9 mouse cellular contexts compared by ENCODE assay signal in the genomic region with DNA sequence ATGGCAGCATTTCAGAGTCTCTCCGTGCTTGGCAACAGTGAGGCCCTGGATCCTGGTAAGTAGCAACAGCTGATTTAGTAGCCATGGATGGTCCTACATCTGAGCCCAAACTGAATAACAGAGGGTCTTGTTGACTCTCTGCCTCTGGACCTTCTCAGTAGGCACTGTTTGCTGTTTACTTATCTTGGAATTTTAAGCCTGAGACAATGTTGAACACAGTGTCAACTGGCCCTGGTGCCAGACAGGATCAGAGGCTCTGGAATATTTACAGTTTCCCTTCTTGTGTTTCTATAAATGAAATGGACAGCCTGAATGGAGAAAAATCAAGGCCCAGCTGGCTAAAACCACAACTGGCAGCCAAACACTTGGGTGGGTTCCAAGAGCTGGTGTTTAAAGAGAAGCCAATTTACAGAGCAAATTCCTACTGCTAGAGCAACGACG. TPM values are rescaled to one million over a fixed set of nuclear protein-coding genes. Genes with fewer than 3 reads are reported as not detected.
DNase-seq lines count a peak whose midpoint lies in the region; ATAC-seq lines count a peak whose summit lies in the region.
"Had no signal": no experiment of that assay in that cellular context is flagged by ENCODE, and none has a peak within 500 bp of the region (broad histone marks: within the 10 kb centered on the region; RNA-seq: fewer than 3 reads in every experiment).

No protein-coding gene starts in this region.

- H3K27me3 ChIP-seq in heart, embryonic 13.5 days (replicated peaks): peaks cover 17% of the 10 kb centered on the region
- H3K27me3 ChIP-seq in heart, embryonic 11.5 days (ENCODE audit: control insufficient read depth, insufficient read depth, low read length): peaks cover 15% of the 10 kb centered on the region
- peaks cover 14% of the 10 kb centered on the region for H3K27me3 ChIP-seq in intestine, embryonic 15.5 days (replicated peaks)

- no peak overlapping the region for H3K4me3 ChIP-seq in heart, embryonic 13.5 days
- no peak overlapping the region for H3K4me3 ChIP-seq in heart, embryonic 11.5 days (ENCODE audit: low read depth, low read length)
- no peak overlapping the region for H3K4me3 ChIP-seq in intestine, embryonic 15.5 days (replicated peaks)

- H3K9me3 ChIP-seq in heart, embryonic 13.5 days: no peaks in the 10 kb centered on the region
- no peaks in the 10 kb centered on the region for H3K9me3 ChIP-seq in heart, embryonic 11.5 days (replicated peaks; ENCODE audit: control insufficient read depth, low read length)
- H3K9me3 ChIP-seq in intestine, embryonic 15.5 days: no peaks in the 10 kb centered on the region

- ATAC-seq in heart, embryonic 13.5 days (ENCODE audit: extremely low read depth, insufficient number of reproducible peaks, low FRiP score, low TSS enrichment): no peak
- no peak for ATAC-seq in heart, embryonic 11.5 days (replicated peaks; ENCODE audit: insufficient number of reproducible peaks, low FRiP score, low TSS enrichment)
- no peak for ATAC-seq in intestine, embryonic 15.5 days
- ATAC-seq: Patski had no signal

- H3K9ac ChIP-seq in heart, embryonic 13.5 days: no peak overlapping the region
- H3K9ac ChIP-seq in heart, embryonic 11.5 days (ENCODE audit: low read depth, low read length): no peak overlapping the region
- no peak overlapping the region for H3K9ac ChIP-seq in intestine, embryonic 15.5 days

- peak overlapping the region; percentile 4; the same call in 1 of the 2 replicates for H3K4me2 ChIP-seq in heart, embryonic 13.5 days
- H3K4me2 ChIP-seq in heart, embryonic 11.5 days: no peak overlapping the region
- no peak overlapping the region for H3K4me2 ChIP-seq in intestine, embryonic 15.5 days (replicated peaks)

- WGBS in heart, embryonic 13.5 days: 42% methylated on average over 3 of the region's 3 CpGs
- 56% methylated on average over 3 of the region's 3 CpGs for WGBS in heart, embryonic 11.5 days (ENCODE audit: insufficient replicate concordance)
- WGBS in intestine, embryonic 15.5 days: 30% methylated on average over 3 of the region's 3 CpGs

- H3K27ac ChIP-seq in heart, embryonic 13.5 days (replicated peaks): peak overlapping the region; percentile 58
- no peak overlapping the region for H3K27ac ChIP-seq in heart, embryonic 11.5 days (ENCODE audit: low read depth, low read length)
- H3K27ac ChIP-seq in intestine, embryonic 15.5 days: no peak overlapping the region

- H3K4me1 ChIP-seq in heart, embryonic 13.5 days: peaks cover 21% of the 10 kb centered on the region
- no peaks in the 10 kb centered on the region for H3K4me1 ChIP-seq in heart, embryonic 11.5 days (ENCODE audit: control insufficient read depth, insufficient read depth, low read length)
- H3K4me1 ChIP-seq in intestine, embryonic 15.5 days (replicated peaks): peaks cover 6% of the 10 kb centered on the region

- no peaks in the 10 kb centered on the region for H3K36me3 ChIP-seq in heart, embryonic 13.5 days
- no peaks in the 10 kb centered on the region for H3K36me3 ChIP-seq in heart, embryonic 11.5 days (ENCODE audit: control insufficient read depth, insufficient read depth, low read length)
- no peaks in the 10 kb centered on the region for H3K36me3 ChIP-seq in intestine, embryonic 15.5 days

- DNase-seq in retina, postnatal 1 day: peak; percentile 57
- DNase-seq in retina, embryonic 14.5 days (ENCODE audit: low spot score): no peak
- peak; percentile 29 to 31 for DNase-seq in layer of hippocampus, postnatal 36 days
- no peak for DNase-seq in urinary bladder, postnatal 14 days (ENCODE audit: low spot score)
- DNase-seq in cerebellum, adult 11-12 months: no peak

RNA-seq across cellular contexts. Expression of a gene that starts 3.7 kb away (rescaled TPM):
- 1.5 and 1.8 TPM in 2 replicates for polyA plus RNA-seq in heart, embryonic 13.5 days (2015; fragmentation: Nextera tagmentation; extraction: Ambion mirVana)
- 0.59 and 0.65 TPM in 2 replicates for polyA plus RNA-seq in heart, embryonic 11.5 days (2014; fragmentation: Nextera tagmentation; extraction: Ambion mirVana)
- total RNA-seq in layer of hippocampus, postnatal 36 days (2021): 10 to 100 TPM; 38.8 to 39.1 TPM
- 0.50 and 0.59 TPM in 2 replicates for polyA plus RNA-seq in intestine, embryonic 15.5 days (2015; fragmentation: Nextera tagmentation; extraction: Ambion mirVana)
- polyA plus RNA-seq: Patski had no signal

Comparison
In these comparisons a context has a peak if more than half of its experiments do, and no peak if none do; other contexts are left out.
1. DNase-seq: peak in retina, postnatal 1 day (single experiment) and layer of hippocampus, postnatal 36 days (2 of 2); none in retina, embryonic 14.5 days (single experiment), urinary bladder, postnatal 14 days (single experiment) and cerebellum, adult 11-12 months (single experiment).